8 mouse cellular contexts compared by ENCODE assay signal in genomic region chr11:34031015-34031805, GRCm38 (mm10). TPM values are rescaled to one million over a fixed set of nuclear protein-coding genes. Genes with fewer than 3 reads are reported as not detected.
DNase-seq lines count a peak whose midpoint lies in the region; ATAC-seq and TF ChIP-seq lines count a peak whose summit lies in the region.
"Had no signal": no experiment of that assay in that cellular context is flagged by ENCODE, and none has a peak within 500 bp of the region (broad histone marks: within the 10 kb centered on the region; RNA-seq: fewer than 3 reads in every experiment).

No protein-coding gene starts in this region.

- H3K79me2 ChIP-seq in CH12.LX (replicated peaks; ENCODE audit: control insufficient read depth, extremely low read depth, insufficient read depth, poor library complexity, severe bottlenecking) = no peaks in the 10 kb centered on the region

- TF ChIP-seq RAD21 in CH12.LX (IDR thresholded peaks at IDR 0.05; ENCODE audit: low read depth, low read length) = no peak

- TF ChIP-seq CTCF in CH12.LX (conservative IDR thresholded peaks at IDR 0.05 in 1 of 2, IDR thresholded peaks at IDR 0.05 in 1 of 2; ENCODE audit: low read depth in 2 of 2, low read length in 2 of 2) = no peak

- peak overlapping the region in 2 of 3 experiments; percentile 14 to 20 for H3K4me3 ChIP-seq in CH12.LX (replicated peaks in 1 of 3; ENCODE audit: low read depth in 2 of 3, low read length in 2 of 3, poor library complexity in 1 of 3)
- H3K4me3 ChIP-seq: hindbrain, embryonic 12.5 days had no signal

- peak overlapping the region; percentile 81 for H3K27ac ChIP-seq in CH12.LX (ENCODE audit: insufficient read depth, low read depth)
- H3K27ac ChIP-seq: hindbrain, embryonic 12.5 days had no signal

- peak; percentile 75 to 81 for ATAC-seq in hematopoietic stem cell, adult 5-6 weeks (replicated peaks in 1 of 2; ENCODE audit: insufficient read depth in 1 of 2, low FRiP score in 2 of 2, low TSS enrichment in 1 of 2, low read depth in 1 of 2, poor library complexity in 2 of 2, severe bottlenecking in 2 of 2)
- peak; percentile 87 for ATAC-seq in monocyte, adult 5-6 weeks (replicated peaks; ENCODE audit: insufficient number of reproducible peaks, low FRiP score, low TSS enrichment, poor library complexity, severe bottlenecking)

- peak overlapping the region; percentile 77 for H3K4me2 ChIP-seq in CH12.LX (ENCODE audit: insufficient read depth, low read depth, poor library complexity, severe bottlenecking)
- H3K4me2 ChIP-seq: hindbrain, embryonic 12.5 days had no signal

- TF ChIP-seq POLR2A in CH12.LX (IDR thresholded peaks at IDR 0.05; ENCODE audit: low read depth, low read length) = peak; percentile 75

- TF ChIP-seq EP300 in CH12.LX (IDR thresholded peaks at IDR 0.05; ENCODE audit: low read length) = peak; percentile 97

- peak overlapping the region; percentile 67 for H3K9ac ChIP-seq in CH12.LX (ENCODE audit: insufficient read depth, low read depth)
- H3K9ac ChIP-seq: hindbrain, embryonic 12.5 days had no signal

- dilution Hi-C loops in CH12.LX (cut with MboI; ENCODE audit: extremely low pct_ligation_motif_present, extremely low pct_unique_long_range_greater_than_20kb, low sequenced_read_pairs) = no loop called here

- H3K27me3 ChIP-seq in CH12.LX (replicated peaks) = no peaks in the 10 kb centered on the region
- H3K27me3 ChIP-seq: hindbrain, embryonic 12.5 days had no signal

- no peaks in the 10 kb centered on the region for H3K36me3 ChIP-seq in CH12.LX (replicated peaks in 1 of 2; ENCODE audit: control insufficient read depth in 1 of 2, insufficient read depth in 1 of 2, low read length in 1 of 2)
- H3K36me3 ChIP-seq: hindbrain, embryonic 12.5 days had no signal

- peaks cover 47 to 63% of the 10 kb centered on the region in 2 experiments for H3K4me1 ChIP-seq in CH12.LX (ENCODE audit: control insufficient read depth in 1 of 2, insufficient read depth in 2 of 2)
- H3K4me1 ChIP-seq: hindbrain, embryonic 12.5 days had no signal

- no peaks in the 10 kb centered on the region for H3K9me3 ChIP-seq in CH12.LX (replicated peaks; ENCODE audit: low read length)
- H3K9me3 ChIP-seq: hindbrain, embryonic 12.5 days had no signal

- DNase-seq in B cell, adult 2 months = peak; percentile 46 to 51
- peak; percentile 95 for DNase-seq in CH12.LX (ENCODE audit: extremely low read depth)
- DNase-seq in cerebellum, postnatal 36 days = no peak
- DNase-seq in cerebellum, postnatal 4 days (ENCODE audit: low spot score in 2 of 2) = no peak
- no peak for DNase-seq in retina, postnatal 1 day

- in situ Hi-C loops in CH12.LX (cut with MboI; ENCODE audit: low pct_ligation_motif_present, low pct_unique_long_range_greater_than_20kb, low sequenced_read_pairs) = no loop called here

TF ChIP-seq in CH12.LX, 34 proteins besides CTCF, POLR2A, EP300 and RAD21:
- TF ChIP-seq ZC3H11A (IDR thresholded peaks at IDR 0.05; ENCODE audit: low read depth, low read length) = no peak
- TF ChIP-seq MAFK (IDR thresholded peaks at IDR 0.05; ENCODE audit: insufficient replicate concordance, low read length) = no peak; the same call in 1 of the 2 replicates
- TF ChIP-seq GABPA (IDR thresholded peaks at IDR 0.05; ENCODE audit: insufficient replicate concordance, low read depth, low read length) = no peak
- TF ChIP-seq JUND (conservative IDR thresholded peaks at IDR 0.05; ENCODE audit: low read depth, low read length) = peak; percentile 79
- TF ChIP-seq NRF1 (IDR thresholded peaks at IDR 0.05; ENCODE audit: low read depth, low read length) = 0 out of 2 replicates have a peak, but pooled peaks have one; percentile 7
- peak; percentile 66; the same call in 1 of the 2 replicates for TF ChIP-seq SIN3A (IDR thresholded peaks at IDR 0.05; ENCODE audit: low read length)
- no peak; the same call in 1 of the 2 replicates for TF ChIP-seq MAX (IDR thresholded peaks at IDR 0.05; ENCODE audit: low read length)
- peak; percentile 61; the same call in 1 of the 2 replicates for TF ChIP-seq MXI1 (IDR thresholded peaks at IDR 0.05; ENCODE audit: low read depth, low read length)
- peak; percentile 85 for TF ChIP-seq ETS1 (conservative IDR thresholded peaks at IDR 0.05; ENCODE audit: low read depth, low read length)
- peak; percentile 81; the same call in 1 of the 2 replicates for TF ChIP-seq TCF12 (IDR thresholded peaks at IDR 0.05; ENCODE audit: low read depth, low read length)
- TF ChIP-seq ZKSCAN1 (IDR thresholded peaks at IDR 0.05; ENCODE audit: borderline replicate concordance, low read depth, low read length) = no peak
- no peak for TF ChIP-seq POLR2AphosphoS2 (IDR thresholded peaks at IDR 0.05; ENCODE audit: low read depth, low read length)
- TF ChIP-seq TBP (conservative IDR thresholded peaks at IDR 0.05; ENCODE audit: low read depth, low read length) = peak; percentile 82
- no peak for TF ChIP-seq PAX5 (IDR thresholded peaks at IDR 0.05; ENCODE audit: low read length)
- peak; percentile 86; the same call in 1 of the 2 replicates for TF ChIP-seq CHD2 (IDR thresholded peaks at IDR 0.05; ENCODE audit: low read length)
- 0 out of 2 replicates have a peak, but pooled peaks have one; percentile 71 for TF ChIP-seq UBTF (IDR thresholded peaks at IDR 0.05; ENCODE audit: low read depth, low read length)
- TF ChIP-seq NELFE (IDR thresholded peaks at IDR 0.05; ENCODE audit: low read depth, low read length) = peak; percentile 0; the same call in 1 of the 2 replicates
- TF ChIP-seq IRF4 (IDR thresholded peaks at IDR 0.05; ENCODE audit: low read depth, low read length) = peak; percentile 97
- TF ChIP-seq USF1 (IDR thresholded peaks at IDR 0.05; ENCODE audit: low read depth, low read length) = no peak
- TF ChIP-seq USF2 (conservative IDR thresholded peaks at IDR 0.05; ENCODE audit: low read depth, low read length) = no peak
- peak; percentile 86; the same call in 1 of the 2 replicates for TF ChIP-seq CHD1 (IDR thresholded peaks at IDR 0.05; ENCODE audit: low read depth, low read length)
- TF ChIP-seq MEF2A (IDR thresholded peaks at IDR 0.05; ENCODE audit: borderline replicate concordance, low read depth, low read length) = peak; percentile 85
- TF ChIP-seq E2F4 (IDR thresholded peaks at IDR 0.05; ENCODE audit: insufficient replicate concordance, low read depth, low read length) = no peak
- peak; percentile 87 for TF ChIP-seq ELF1 (IDR thresholded peaks at IDR 0.05; ENCODE audit: low read depth, low read length)
- peak; percentile 75 for TF ChIP-seq HCFC1 (IDR thresholded peaks at IDR 0.05; ENCODE audit: low read depth, low read length)
- peak; percentile 77 for TF ChIP-seq BHLHE40 (IDR thresholded peaks at IDR 0.05; ENCODE audit: low read depth, low read length)
- no peak for TF ChIP-seq ZNF384 (IDR thresholded peaks at IDR 0.05; ENCODE audit: low read depth, low read length)
- TF ChIP-seq JUN (IDR thresholded peaks at IDR 0.05; ENCODE audit: insufficient read depth, low read depth, low read length) = peak; percentile 60; the same call in 1 of the 2 replicates
- 0 out of 2 replicates have a peak, but pooled peaks have one; percentile 8 for TF ChIP-seq KAT2A (IDR thresholded peaks at IDR 0.05; ENCODE audit: insufficient replicate concordance, low read length)
- peak; percentile 90 for TF ChIP-seq MAZ (IDR thresholded peaks at IDR 0.05; ENCODE audit: low read depth, low read length)
- peak; percentile 86; the same call in 1 of the 2 replicates for TF ChIP-seq RCOR1 (conservative IDR thresholded peaks at IDR 0.05; ENCODE audit: low read depth, low read length)
- TF ChIP-seq MYC (IDR thresholded peaks at IDR 0.05; ENCODE audit: low read depth, low read length) = no peak
- TF ChIP-seq SMC3 (IDR thresholded peaks at IDR 0.05; ENCODE audit: low read depth, low read length) = peak; percentile 24
- no peak; the same call in 1 of the 2 replicates for TF ChIP-seq ZMIZ1 (IDR thresholded peaks at IDR 0.05; ENCODE audit: low read depth, low read length)

RNA-seq across cellular contexts. Expression of gene Lcp2, which starts 15.5 kb away (rescaled TPM):
- total RNA-seq in CH12.LX (2012; rRNA removed) (18.3 and 19.4 TPM in 2 replicates), CH12.LX (2014; rRNA removed) (5.9 and 24.0 TPM in 2 replicates)
- polyA plus RNA-seq in CH12.LX (2012; ENCODE audit: insufficient read length, low read depth) = 18.7 and 20.1 TPM in 2 replicates
- total RNA-seq in hematopoietic stem cell, adult 5-6 weeks (2017) = 57.2 and 60.3 TPM in 2 replicates
- total RNA-seq in monocyte, adult 5-6 weeks (2017) = 193 to 222 TPM (median 205 TPM) in 3 replicates

RNA-seq across cellular contexts. Expression of gene Kcnip1, which starts 38.3 kb away (rescaled TPM):
- total RNA-seq in CH12.LX (2012; rRNA removed) (0.04 TPM in 2 replicates), CH12.LX (2014; rRNA removed) (0.14 TPM in 1 of 2 replicates, not detected in the other)
- polyA plus RNA-seq in CH12.LX (2012; ENCODE audit: insufficient read length, low read depth) = 0.17 TPM in 1 of 2 replicates, not detected in the other
- not detected in 2 replicates for total RNA-seq in hematopoietic stem cell, adult 5-6 weeks (2017)
- total RNA-seq in monocyte, adult 5-6 weeks (2017) = 0.19 TPM in 1 of 3 replicates, not detected in the others

Comparison
In these comparisons a context has a peak if more than half of its experiments do, and no peak if none do; other contexts are left out.
1. DNase-seq: peak in B cell, adult 2 months (2 of 2) and CH12.LX (single experiment); none in cerebellum, postnatal 36 days (0 of 2), cerebellum, postnatal 4 days (0 of 2) and retina, postnatal 1 day (single experiment).